Mouse (Mus musculus): ENCODE results near the gene Lyrm1. TPM values are rescaled to one million over a fixed set of nuclear protein-coding genes. Genes with fewer than 3 reads are reported as not detected.

The Lyrm1 gene
- polyA plus RNA-seq, 1 experiment from 2014 or later, result 23.7 TPM

- peaks cover 19% of the 10 kb centered on the region for H3K4me1 ChIP-seq (ENCODE audit: control insufficient read depth, insufficient read depth, low read length)
- H3K27ac ChIP-seq (replicated peaks; ENCODE audit: low read depth, low read length), result no peak overlapping the region
- no peaks in the 10 kb centered on the region for H3K27me3 ChIP-seq (ENCODE audit: control insufficient read depth, insufficient read depth, low read length)
- WGBS, result 95% methylated on average over 3 of the region's 3 CpGs
- no peak overlapping the region for H3K4me2 ChIP-seq (ENCODE audit: low read length)
- ATAC-seq (ENCODE audit: low FRiP score, low TSS enrichment) (no peak), DNase-seq (no peak)
- H3K9ac ChIP-seq (replicated peaks; ENCODE audit: low read length), result no peak overlapping the region
- H3K36me3 ChIP-seq (ENCODE audit: control insufficient read depth, insufficient read depth, low read length), result peaks cover 27% of the 10 kb centered on the region
- no peaks in the 10 kb centered on the region for H3K9me3 ChIP-seq (ENCODE audit: control insufficient read depth, low read length)
- H3K4me3 ChIP-seq (replicated peaks; ENCODE audit: low read depth, low read length), result no peak overlapping the region
Observed at GRCm38 (mm10) chr7:119860116-119860515, 35.5 kb upstream of the Lyrm1 start.

- Histone ChIP-seq H3K36me3 (ENCODE audit: control insufficient read depth, insufficient read depth, low read length) (peaks cover 27% of the 10 kb centered on the region), H3K27me3 (ENCODE audit: control insufficient read depth, insufficient read depth, low read length) (no peaks in the 10 kb centered on the region), H3K4me3 (replicated peaks; ENCODE audit: low read depth, low read length) (no peak overlapping the region), H3K27ac (replicated peaks; ENCODE audit: low read depth, low read length) (no peak overlapping the region), H3K4me1 (ENCODE audit: control insufficient read depth, insufficient read depth, low read length) (peaks cover 19% of the 10 kb centered on the region), H3K9me3 (ENCODE audit: control insufficient read depth, low read length) (no peaks in the 10 kb centered on the region), H3K9ac (replicated peaks; ENCODE audit: low read length) (no peak overlapping the region), H3K4me2 (ENCODE audit: low read length) (no peak overlapping the region)
- ATAC-seq (ENCODE audit: low FRiP score, low TSS enrichment) (no peak), DNase-seq (no peak)
- 88% methylated on average over 2 of the region's 2 CpGs for WGBS
Observed at GRCm38 (mm10) chr7:119860554-119860953, 35.1 kb upstream of the Lyrm1 start.

- ATAC-seq (ENCODE audit: low FRiP score, low TSS enrichment) (no peak), DNase-seq (no peak)
- H3K4me3 ChIP-seq (replicated peaks; ENCODE audit: low read depth, low read length), result no peak overlapping the region
- no peak overlapping the region for H3K9ac ChIP-seq (replicated peaks; ENCODE audit: low read length)
- no peaks in the 10 kb centered on the region for H3K9me3 ChIP-seq (ENCODE audit: control insufficient read depth, low read length)
- H3K4me1 ChIP-seq (ENCODE audit: control insufficient read depth, insufficient read depth, low read length), result peaks cover 19% of the 10 kb centered on the region
- peaks cover 27% of the 10 kb centered on the region for H3K36me3 ChIP-seq (ENCODE audit: control insufficient read depth, insufficient read depth, low read length)
- H3K27ac ChIP-seq (replicated peaks; ENCODE audit: low read depth, low read length), result no peak overlapping the region
- no peaks in the 10 kb centered on the region for H3K27me3 ChIP-seq (ENCODE audit: control insufficient read depth, insufficient read depth, low read length)
- H3K4me2 ChIP-seq (ENCODE audit: low read length), result no peak overlapping the region
Observed at GRCm38 (mm10) chr7:119860971-119861334, 34.7 kb upstream of the Lyrm1 start.

- Histone ChIP-seq H3K27ac (replicated peaks; ENCODE audit: low read depth, low read length) (peak overlapping the region; percentile 70), H3K9ac (replicated peaks; ENCODE audit: low read length) (0 out of 2 replicates have a peak overlapping the region, but pooled peaks have one; percentile 39), H3K4me3 (replicated peaks; ENCODE audit: low read depth, low read length) (no peak overlapping the region), H3K36me3 (ENCODE audit: control insufficient read depth, insufficient read depth, low read length) (peaks cover 29% of the 10 kb centered on the region), H3K4me1 (ENCODE audit: control insufficient read depth, insufficient read depth, low read length) (peaks cover 19% of the 10 kb centered on the region), H3K4me2 (ENCODE audit: low read length) (no peak overlapping the region), H3K9me3 (ENCODE audit: control insufficient read depth, low read length) (no peaks in the 10 kb centered on the region), H3K27me3 (ENCODE audit: control insufficient read depth, insufficient read depth, low read length) (no peaks in the 10 kb centered on the region)
- 10% methylated on average over 6 of the region's 6 CpGs for WGBS
- DNase-seq (peak; percentile 68), ATAC-seq (ENCODE audit: low FRiP score, low TSS enrichment) (peak; percentile 61; the same call in 1 of the 2 replicates)
Observed at GRCm38 (mm10) chr7:119861335-119862091, 34.1 kb upstream of the Lyrm1 start.

- Histone ChIP-seq H3K4me1 (ENCODE audit: control insufficient read depth, insufficient read depth, low read length) (peaks cover 19% of the 10 kb centered on the region), H3K27me3 (ENCODE audit: control insufficient read depth, insufficient read depth, low read length) (no peaks in the 10 kb centered on the region), H3K9me3 (ENCODE audit: control insufficient read depth, low read length) (no peaks in the 10 kb centered on the region), H3K4me2 (ENCODE audit: low read length) (no peak overlapping the region), H3K27ac (replicated peaks; ENCODE audit: low read depth, low read length) (peak overlapping the region; percentile 70), H3K9ac (replicated peaks; ENCODE audit: low read length) (0 out of 2 replicates have a peak overlapping the region, but pooled peaks have one; percentile 39), H3K36me3 (ENCODE audit: control insufficient read depth, insufficient read depth, low read length) (peaks cover 23% of the 10 kb centered on the region), H3K4me3 (replicated peaks; ENCODE audit: low read depth, low read length) (no peak overlapping the region)
- WGBS, result 34% methylated on average over 1 of the region's 1 CpGs
- ATAC-seq (ENCODE audit: low FRiP score, low TSS enrichment) (0 out of 2 replicates have a peak, but pooled peaks have one; percentile 16), DNase-seq (no peak)
Observed at GRCm38 (mm10) chr7:119862167-119862566, 33.5 kb upstream of the Lyrm1 start.

GRCm38 (mm10) chr7:119864500-119864899, 31.2 kb upstream of the Lyrm1 start:
- no peaks in the 10 kb centered on the region for H3K27me3 ChIP-seq (ENCODE audit: control insufficient read depth, insufficient read depth, low read length)
- ATAC-seq (ENCODE audit: low FRiP score, low TSS enrichment) (no peak), DNase-seq (no peak)
- no peak overlapping the region for H3K4me2 ChIP-seq (ENCODE audit: low read length)
- H3K9ac ChIP-seq (replicated peaks; ENCODE audit: low read length), result no peak overlapping the region
- peaks cover 5% of the 10 kb centered on the region for H3K36me3 ChIP-seq (ENCODE audit: control insufficient read depth, insufficient read depth, low read length)
- no peak overlapping the region for H3K4me3 ChIP-seq (replicated peaks; ENCODE audit: low read depth, low read length)
- no peaks in the 10 kb centered on the region for H3K9me3 ChIP-seq (ENCODE audit: control insufficient read depth, low read length)
- H3K27ac ChIP-seq (replicated peaks; ENCODE audit: low read depth, low read length), result no peak overlapping the region
- WGBS, result 93% methylated on average over 5 of the region's 5 CpGs
- peaks cover 19% of the 10 kb centered on the region for H3K4me1 ChIP-seq (ENCODE audit: control insufficient read depth, insufficient read depth, low read length)

- Histone ChIP-seq H3K9me3 (ENCODE audit: control insufficient read depth, low read length) (no peaks in the 10 kb centered on the region), H3K27ac (replicated peaks; ENCODE audit: low read depth, low read length) (no peak overlapping the region), H3K4me1 (ENCODE audit: control insufficient read depth, insufficient read depth, low read length) (peaks cover 11% of the 10 kb centered on the region), H3K4me2 (ENCODE audit: low read length) (no peak overlapping the region), H3K27me3 (ENCODE audit: control insufficient read depth, insufficient read depth, low read length) (no peaks in the 10 kb centered on the region), H3K36me3 (ENCODE audit: control insufficient read depth, insufficient read depth, low read length) (peaks cover 3% of the 10 kb centered on the region; the same call in 1 of the 2 replicates), H3K9ac (replicated peaks; ENCODE audit: low read length) (no peak overlapping the region), H3K4me3 (replicated peaks; ENCODE audit: low read depth, low read length) (no peak overlapping the region)
- ATAC-seq (ENCODE audit: low FRiP score, low TSS enrichment) (no peak), DNase-seq (no peak)
- WGBS, result 73% methylated on average over 1 of the region's 1 CpGs
Observed at GRCm38 (mm10) chr7:119866136-119866535, 29.5 kb upstream of the Lyrm1 start.

- peaks cover 4% of the 10 kb centered on the region; the same call in 1 of the 2 replicates for H3K4me1 ChIP-seq (ENCODE audit: control insufficient read depth, insufficient read depth, low read length)
- 69% methylated on average over 4 of the region's 4 CpGs for WGBS
- DNase-seq, result no peak
Observed at GRCm38 (mm10) chr7:119872204-119872603, 23.5 kb upstream of the Lyrm1 start.

GRCm38 (mm10) chr7:119873050-119873449, 22.6 kb upstream of the Lyrm1 start:
- Histone ChIP-seq H3K4me3 (replicated peaks; ENCODE audit: low read depth, low read length) (no peak overlapping the region), H3K4me1 (ENCODE audit: control insufficient read depth, insufficient read depth, low read length) (peaks cover 4% of the 10 kb centered on the region; the same call in 1 of the 2 replicates), H3K36me3 (ENCODE audit: control insufficient read depth, insufficient read depth, low read length) (0 out of 2 replicates have a peak, but pooled peaks cover 3% of the 10 kb centered on the region), H3K4me2 (ENCODE audit: low read length) (no peak overlapping the region), H3K27me3 (ENCODE audit: control insufficient read depth, insufficient read depth, low read length) (no peaks in the 10 kb centered on the region), H3K27ac (replicated peaks; ENCODE audit: low read depth, low read length) (no peak overlapping the region), H3K9me3 (ENCODE audit: control insufficient read depth, low read length) (no peaks in the 10 kb centered on the region), H3K9ac (replicated peaks; ENCODE audit: low read length) (no peak overlapping the region)
- ATAC-seq (ENCODE audit: low FRiP score, low TSS enrichment) (no peak), DNase-seq (peak; percentile 31)
- 7% methylated on average over 2 of the region's 2 CpGs for WGBS

More at GRCm38 (mm10) chr7:119872204-119872603, 23.5 kb upstream of the Lyrm1 start:
- Histone ChIP-seq H3K4me3 (replicated peaks; ENCODE audit: low read depth, low read length) (no peak overlapping the region), H3K27me3 (ENCODE audit: control insufficient read depth, insufficient read depth, low read length) (no peaks in the 10 kb centered on the region), H3K9ac (replicated peaks; ENCODE audit: low read length) (no peak overlapping the region), H3K4me2 (ENCODE audit: low read length) (no peak overlapping the region), H3K36me3 (ENCODE audit: control insufficient read depth, insufficient read depth, low read length) (no peaks in the 10 kb centered on the region), H3K9me3 (ENCODE audit: control insufficient read depth, low read length) (no peaks in the 10 kb centered on the region), H3K27ac (replicated peaks; ENCODE audit: low read depth, low read length) (no peak overlapping the region)
- no peak for ATAC-seq (ENCODE audit: low FRiP score, low TSS enrichment)
